Mouse (Mus musculus): ENCODE measurements around the gene Ube2t. TPM values are rescaled to one million over a fixed set of nuclear protein-coding genes. Genes with fewer than 3 reads are reported as not detected.

Gene Ube2t
- polyA plus RNA-seq (2015; fragmentation: Nextera tagmentation; extraction: Ambion mirVana), result 42.5 and 51.5 TPM in 2 replicates

GRCm38 (mm10) chr1:134962053-134962803 is at the start of gene Ube2t:
Ube2t (plus strand) TSS chr1:134962565.
- Histone ChIP-seq H3K4me3 (peak within 1 kb of the TSS; percentile 74), H3K27me3 (replicated peaks) (no peaks in the 10 kb centered on the region), H3K9me3 (no peaks in the 10 kb centered on the region), H3K4me2 (peak within 1 kb of the TSS; percentile 84), H3K36me3 (peaks cover 11% of the 10 kb centered on the region), H3K27ac (replicated peaks) (peak within 1 kb of the TSS; percentile 53), H3K4me1 (peaks cover 22% of the 10 kb centered on the region), H3K9ac (peak within 1 kb of the TSS; percentile 85)
- ATAC-seq (ENCODE audit: extremely low read depth, insufficient number of reproducible peaks, low FRiP score, low TSS enrichment), result peak; percentile 98
- 2% methylated on average over 50 of the region's 50 CpGs for WGBS

GRCm38 (mm10) chr1:134913535-134913934 is 48.8 kb upstream of the Ube2t start:
- no peaks in the 10 kb centered on the region for H3K9me3 ChIP-seq
- H3K27me3 ChIP-seq (replicated peaks), result no peaks in the 10 kb centered on the region
- H3K4me2 ChIP-seq, result no peak overlapping the region
- 87% methylated on average over 4 of the region's 4 CpGs for WGBS
- no peaks in the 10 kb centered on the region for H3K36me3 ChIP-seq
- peaks cover 71% of the 10 kb centered on the region for H3K4me1 ChIP-seq
- peak overlapping the region; percentile 40 for H3K27ac ChIP-seq (replicated peaks)
- ATAC-seq (ENCODE audit: extremely low read depth, insufficient number of reproducible peaks, low FRiP score, low TSS enrichment), result no peak
- H3K4me3 ChIP-seq, result no peak overlapping the region
- no peak overlapping the region for H3K9ac ChIP-seq

GRCm38 (mm10) chr1:134915421-134915820 is 46.9 kb upstream of the Ube2t start:
- Histone ChIP-seq H3K9ac (peak overlapping the region; percentile 58), H3K4me3 (no peak overlapping the region), H3K4me2 (no peak overlapping the region), H3K27ac (replicated peaks) (peak overlapping the region; percentile 77), H3K4me1 (peaks cover 64% of the 10 kb centered on the region), H3K27me3 (replicated peaks) (no peaks in the 10 kb centered on the region), H3K9me3 (no peaks in the 10 kb centered on the region), H3K36me3 (no peaks in the 10 kb centered on the region)
- 70% methylated on average over 4 of the region's 4 CpGs for WGBS
- no peak for ATAC-seq (ENCODE audit: extremely low read depth, insufficient number of reproducible peaks, low FRiP score, low TSS enrichment)

- H3K27ac ChIP-seq (replicated peaks), result peak overlapping the region; percentile 70
- peaks cover 43% of the 10 kb centered on the region for H3K4me1 ChIP-seq
- ATAC-seq (ENCODE audit: extremely low read depth, insufficient number of reproducible peaks, low FRiP score, low TSS enrichment), result no peak
- no peak overlapping the region for H3K4me3 ChIP-seq
- H3K27me3 ChIP-seq (replicated peaks), result no peaks in the 10 kb centered on the region
- no peaks in the 10 kb centered on the region for H3K36me3 ChIP-seq
- no peaks in the 10 kb centered on the region for H3K9me3 ChIP-seq
- WGBS, result 59% methylated on average over 6 of the region's 6 CpGs
- no peak overlapping the region for H3K9ac ChIP-seq
- H3K4me2 ChIP-seq, result no peak overlapping the region
Observed at GRCm38 (mm10) chr1:134919010-134919409, 43.4 kb upstream of the Ube2t start.

- ATAC-seq (ENCODE audit: extremely low read depth, insufficient number of reproducible peaks, low FRiP score, low TSS enrichment), result no peak
- Histone ChIP-seq H3K27ac (replicated peaks) (peak overlapping the region; percentile 75), H3K4me1 (peaks cover 62% of the 10 kb centered on the region), H3K27me3 (replicated peaks) (no peaks in the 10 kb centered on the region), H3K9me3 (peaks cover 1% of the 10 kb centered on the region; the same call in 1 of the 2 replicates), H3K9ac (peak overlapping the region; percentile 67), H3K4me3 (no peak overlapping the region), H3K36me3 (no peaks in the 10 kb centered on the region), H3K4me2 (peak overlapping the region; percentile 43)
- 39% methylated on average over 7 of the region's 7 CpGs for WGBS
Observed at GRCm38 (mm10) chr1:134932431-134932830, 29.9 kb upstream of the Ube2t start.

- no peak for ATAC-seq (ENCODE audit: extremely low read depth, insufficient number of reproducible peaks, low FRiP score, low TSS enrichment)
- Histone ChIP-seq H3K9me3 (no peaks in the 10 kb centered on the region), H3K4me3 (no peak overlapping the region), H3K4me2 (no peak overlapping the region), H3K36me3 (no peaks in the 10 kb centered on the region), H3K4me1 (peaks cover 70% of the 10 kb centered on the region), H3K27ac (replicated peaks) (peak overlapping the region; percentile 77), H3K9ac (no peak overlapping the region), H3K27me3 (replicated peaks) (no peaks in the 10 kb centered on the region)
- WGBS, result 60% methylated on average over 6 of the region's 6 CpGs
Observed at GRCm38 (mm10) chr1:134936335-134936734, 26.0 kb upstream of the Ube2t start.

- no peak for ATAC-seq (ENCODE audit: extremely low read depth, insufficient number of reproducible peaks, low FRiP score, low TSS enrichment)
- Histone ChIP-seq H3K27me3 (replicated peaks) (no peaks in the 10 kb centered on the region), H3K9ac (no peak overlapping the region), H3K27ac (replicated peaks) (no peak overlapping the region), H3K36me3 (no peaks in the 10 kb centered on the region), H3K4me2 (no peak overlapping the region), H3K4me3 (no peak overlapping the region), H3K4me1 (peaks cover 64% of the 10 kb centered on the region), H3K9me3 (no peaks in the 10 kb centered on the region)
- WGBS, result 89% methylated on average over 1 of the region's 1 CpGs
Observed at GRCm38 (mm10) chr1:134938233-134938632, 24.1 kb upstream of the Ube2t start.

GRCm38 (mm10) chr1:134940863-134941262 is 21.5 kb upstream of the Ube2t start:
- Histone ChIP-seq H3K27me3 (replicated peaks) (no peaks in the 10 kb centered on the region), H3K36me3 (peaks cover 4% of the 10 kb centered on the region), H3K4me2 (no peak overlapping the region), H3K9ac (0 out of 2 replicates have a peak overlapping the region, but pooled peaks have one; percentile 47), H3K27ac (replicated peaks) (peak overlapping the region; percentile 65), H3K4me3 (no peak overlapping the region), H3K9me3 (no peaks in the 10 kb centered on the region), H3K4me1 (peaks cover 38% of the 10 kb centered on the region)
- WGBS, result 64% methylated on average over 4 of the region's 4 CpGs
- ATAC-seq (ENCODE audit: extremely low read depth, insufficient number of reproducible peaks, low FRiP score, low TSS enrichment), result no peak

GRCm38 (mm10) chr1:134942898-134943297 is 19.5 kb upstream of the Ube2t start:
- no peaks in the 10 kb centered on the region for H3K27me3 ChIP-seq (replicated peaks)
- H3K9ac ChIP-seq, result no peak overlapping the region
- H3K4me1 ChIP-seq, result peaks cover 28% of the 10 kb centered on the region
- no peak overlapping the region for H3K4me2 ChIP-seq
- no peak overlapping the region for H3K27ac ChIP-seq (replicated peaks)
- H3K9me3 ChIP-seq, result no peaks in the 10 kb centered on the region
- H3K4me3 ChIP-seq, result no peak overlapping the region
- WGBS, result 89% methylated on average over 2 of the region's 2 CpGs
- H3K36me3 ChIP-seq, result peaks cover 14% of the 10 kb centered on the region
- no peak for ATAC-seq (ENCODE audit: extremely low read depth, insufficient number of reproducible peaks, low FRiP score, low TSS enrichment)

GRCm38 (mm10) chr1:134947590-134947989 is 14.8 kb upstream of the Ube2t start:
- Histone ChIP-seq H3K36me3 (peaks cover 25% of the 10 kb centered on the region), H3K4me1 (peaks cover 34% of the 10 kb centered on the region), H3K9me3 (no peaks in the 10 kb centered on the region), H3K27me3 (replicated peaks) (no peaks in the 10 kb centered on the region), H3K4me3 (no peak overlapping the region), H3K27ac (replicated peaks) (no peak overlapping the region), H3K4me2 (no peak overlapping the region), H3K9ac (no peak overlapping the region)
- no peak for ATAC-seq (ENCODE audit: extremely low read depth, insufficient number of reproducible peaks, low FRiP score, low TSS enrichment)
- 84% methylated on average over 7 of the region's 7 CpGs for WGBS

GRCm38 (mm10) chr1:134949946-134950345 is 12.4 kb upstream of the Ube2t start:
- H3K36me3 ChIP-seq, result peaks cover 24% of the 10 kb centered on the region
- H3K4me1 ChIP-seq, result peaks cover 46% of the 10 kb centered on the region
- no peak for ATAC-seq (ENCODE audit: extremely low read depth, insufficient number of reproducible peaks, low FRiP score, low TSS enrichment)
- no peaks in the 10 kb centered on the region for H3K9me3 ChIP-seq
- no peaks in the 10 kb centered on the region for H3K27me3 ChIP-seq (replicated peaks)
- H3K4me3 ChIP-seq, result no peak overlapping the region
- H3K4me2 ChIP-seq, result no peak overlapping the region
- peak overlapping the region; percentile 58 for H3K27ac ChIP-seq (replicated peaks)
- H3K9ac ChIP-seq, result no peak overlapping the region
- 76% methylated on average over 3 of the region's 3 CpGs for WGBS
